Mouse (Mus musculus) forebrain, embryonic 11.5 days (tissue): Measurements from ENCODE around the gene Usp22. TPM values are rescaled to one million over a fixed set of nuclear protein-coding genes. Genes with fewer than 3 reads are reported as not detected.
"Not testable (repeated sequence)": the region's sequence is repeated elsewhere in the genome, so short reads cannot be mapped to it uniquely, and the experiment has no call there.

Experiments used
- ATAC-seq: fragments of 200-750 bp; cut with Nextera tagmentation; replicated peaks from 2 replicates; pipeline ENCODE4 v1.8.0; 2017; ENCODE audit warnings: moderate TSS enrichment; ENCODE audit not compliant: low FRiP score
- DNase-seq: peaks from one replicate; pipeline ENCODE4 v3.0.0-alpha.2; 2017; ENCODE audit warnings: low spot score
- H3K27ac ChIP-seq: fragments of 300-500 bp; sonication (generic); 2 replicates; pipeline ENCODE4 v1.5.1; 2014; ENCODE audit warnings: low read depth, low read length
- H3K27me3 ChIP-seq: fragments of 300-500 bp; sonication (generic); 2 replicates; pipeline ENCODE4 v1.6.1; 2014; ENCODE audit warnings: mild to moderate bottlenecking, low read length, mixed read lengths; ENCODE audit not compliant: control insufficient read depth, insufficient read depth
- H3K36me3 ChIP-seq: fragments of 300-500 bp; sonication (generic); 2 replicates; pipeline ENCODE4 v1.6.1; 2014; ENCODE audit warnings: mild to moderate bottlenecking, low read length, moderate library complexity, mixed read lengths; ENCODE audit not compliant: control insufficient read depth, insufficient read depth
- H3K4me1 ChIP-seq: fragments of 300-500 bp; sonication (generic); replicated peaks from 2 replicates; pipeline ENCODE4 v1.6.1; 2014; ENCODE audit warnings: low read length, mixed read lengths; ENCODE audit not compliant: control insufficient read depth, insufficient read depth
- H3K4me2 ChIP-seq: fragments of 300-500 bp; sonication (generic); 2 replicates; pipeline ENCODE4 v1.6.1; 2014; ENCODE audit warnings: low read depth, mild to moderate bottlenecking, low read length, moderate library complexity, mixed read lengths; ENCODE audit not compliant: severe bottlenecking
- H3K4me3 ChIP-seq: fragments of 300-500 bp; sonication (generic); 2 replicates; pipeline ENCODE4 v1.5.1; 2014; ENCODE audit warnings: low read depth, low read length
- H3K9ac ChIP-seq: fragments of 300-500 bp; sonication (generic); 2 replicates; pipeline ENCODE4 v1.6.1; 2014; ENCODE audit warnings: low read length
- H3K9me3 ChIP-seq: fragments of 300-500 bp; sonication (generic); 2 replicates; pipeline ENCODE4 v1.6.1; 2016; ENCODE audit warnings: low read length, mixed read lengths; ENCODE audit not compliant: control insufficient read depth
- WGBS: fragments of 180-500 bp; shearing (Covaris S2); extraction: QIAGEN DNeasy Blood & Tissue Kit; methylation state at CpG from one replicate; pipeline ENCODE4 v1.1.7; 2014; 5-methylcytosine and 5-hydroxymethylcytosine counted together
- polyA plus RNA-seq: library from polyadenylated mRNA; unstranded; fragments of >200 nt; fragmentation: Nextera tagmentation; extraction: Ambion mirVana; gene quantifications from 2 replicates; pipeline ENCODE4 v1.2.1, GENCODE M21; 2014

The Usp22 gene
- polyA plus RNA-seq, 1 experiment from 2014 or later, result 259 TPM

GRCm38 (mm10) chr11:61143564-61144469 lies 31.0 kb downstream of the Usp22 start:
- ATAC-seq, result no peak
- Histone ChIP-seq H3K4me3 (no peak overlapping the region), H3K4me2 (no peak overlapping the region), H3K36me3 (no peaks in the 10 kb centered on the region), H3K4me1 (peaks cover 5% of the 10 kb centered on the region; the same call in 1 of the 2 replicates), H3K27me3 (peaks cover 2% of the 10 kb centered on the region; the same call in 1 of the 2 replicates), H3K27ac (no peak overlapping the region), H3K9me3 (no peaks in the 10 kb centered on the region), H3K9ac (no peak overlapping the region)
- WGBS, result 76% methylated on average over 7 of the region's 7 CpGs
- no peak for DNase-seq

GRCm38 (mm10) chr11:61142941-61143530 lies 31.8 kb downstream of the Usp22 start:
- 82% methylated on average over 6 of the region's 6 CpGs for WGBS
- Histone ChIP-seq H3K36me3 (no peaks in the 10 kb centered on the region), H3K4me1 (peaks cover 5% of the 10 kb centered on the region; the same call in 1 of the 2 replicates), H3K4me2 (no peak overlapping the region), H3K4me3 (no peak overlapping the region), H3K27ac (no peak overlapping the region), H3K9me3 (no peaks in the 10 kb centered on the region), H3K9ac (no peak overlapping the region), H3K27me3 (peaks cover 2% of the 10 kb centered on the region; the same call in 1 of the 2 replicates)
- DNase-seq (no peak), ATAC-seq (no peak)

- no peak for ATAC-seq
- Histone ChIP-seq H3K27me3 (peaks cover 2% of the 10 kb centered on the region; the same call in 1 of the 2 replicates), H3K9me3 (no peaks in the 10 kb centered on the region), H3K4me3 (no peak overlapping the region), H3K27ac (no peak overlapping the region), H3K4me2 (no peak overlapping the region), H3K36me3 (no peaks in the 10 kb centered on the region), H3K9ac (no peak overlapping the region), H3K4me1 (peaks cover 2% of the 10 kb centered on the region; the same call in 1 of the 2 replicates)
- 77% methylated on average over 3 of the region's 3 CpGs for WGBS
- no peak for DNase-seq
Measured at GRCm38 (mm10) chr11:61142262-61142661, 32.6 kb downstream of the Usp22 start.

- Histone ChIP-seq H3K36me3 (no peaks in the 10 kb centered on the region), H3K9ac (no peak overlapping the region), H3K4me2 (no peak overlapping the region), H3K27ac (no peak overlapping the region), H3K4me1 (no peaks in the 10 kb centered on the region), H3K9me3 (no peaks in the 10 kb centered on the region), H3K4me3 (no peak overlapping the region), H3K27me3 (peaks cover 2% of the 10 kb centered on the region; the same call in 1 of the 2 replicates)
- ATAC-seq, result no peak
- 82% methylated on average over 2 of the region's 2 CpGs for WGBS
- no peak for DNase-seq
Measured at GRCm38 (mm10) chr11:61141693-61142092, 33.2 kb downstream of the Usp22 start.

GRCm38 (mm10) chr11:61132943-61133342 lies 41.9 kb downstream of the Usp22 start:
- Histone ChIP-seq H3K9me3 (no peaks in the 10 kb centered on the region), H3K36me3 (no peaks in the 10 kb centered on the region), H3K9ac (no peak overlapping the region), H3K4me2 (no peak overlapping the region), H3K4me1 (no peaks in the 10 kb centered on the region), H3K4me3 (no peak overlapping the region), H3K27ac (no peak overlapping the region), H3K27me3 (no peaks in the 10 kb centered on the region)
- DNase-seq (no peak), ATAC-seq (no peak)
- WGBS, result 88% methylated on average over 2 of the region's 2 CpGs

GRCm38 (mm10) chr11:61130646-61131045 lies 44.2 kb downstream of the Usp22 start:
- not testable (repeated sequence) for ATAC-seq
- 82% methylated on average over 4 of the region's 4 CpGs for WGBS

GRCm38 (mm10) chr11:61129305-61129704 lies 45.5 kb downstream of the Usp22 start:
- H3K4me3 ChIP-seq, result no peak overlapping the region
- H3K9ac ChIP-seq, result no peak overlapping the region
- no peak for ATAC-seq
- DNase-seq, result no peak
- no peaks in the 10 kb centered on the region for H3K9me3 ChIP-seq
- H3K27me3 ChIP-seq, result no peaks in the 10 kb centered on the region
- no peak overlapping the region for H3K4me2 ChIP-seq
- H3K27ac ChIP-seq, result no peak overlapping the region
- WGBS, result 52% methylated on average over 10 of the region's 10 CpGs
- no peaks in the 10 kb centered on the region for H3K36me3 ChIP-seq
- H3K4me1 ChIP-seq, result no peaks in the 10 kb centered on the region

More at GRCm38 (mm10) chr11:61130646-61131045, 44.2 kb downstream of the Usp22 start:
- H3K4me3 ChIP-seq, H3K4me1 ChIP-seq, H3K4me2 ChIP-seq, H3K9ac ChIP-seq, H3K9me3 ChIP-seq, DNase-seq, H3K27me3 ChIP-seq, H3K36me3 ChIP-seq, H3K27ac ChIP-seq: not testable (repeated sequence)

GRCm38 (mm10) chr11:61127421-61128055 lies 47.3 kb downstream of the Usp22 start:
- Histone ChIP-seq H3K9ac (no peak overlapping the region), H3K4me1 (no peaks in the 10 kb centered on the region), H3K27me3 (no peaks in the 10 kb centered on the region), H3K9me3 (no peaks in the 10 kb centered on the region), H3K36me3 (no peaks in the 10 kb centered on the region), H3K4me3 (no peak overlapping the region), H3K4me2 (no peak overlapping the region), H3K27ac (no peak overlapping the region)
- WGBS, result 93% methylated on average over 8 of the region's 8 CpGs
- no peak for DNase-seq
- ATAC-seq, result no peak
